Mouse (Mus musculus) embryonic facial prominence, embryonic 12.5 days (tissue): ENCODE data around the gene Tstd1. TPM values are rescaled to one million over a fixed set of nuclear protein-coding genes. Genes with fewer than 3 reads are reported as not detected.
A peak's percentile ranks its signal among the peaks of the same experiment; 100 is the strongest.

Experiments used
- ATAC-seq: fragments of 200-750 bp; cut with Nextera tagmentation; 2 replicates; pipeline ENCODE4 v1.8.0; 2017; ENCODE audit not compliant: insufficient number of reproducible peaks, insufficient read depth, low FRiP score, low TSS enrichment
- H3K27ac ChIP-seq: fragments of 300-500 bp; sonication (generic); 2 replicates; pipeline ENCODE4 v1.5.1; 2016; ENCODE audit warnings: mild to moderate bottlenecking
- H3K27me3 ChIP-seq: fragments of 300-500 bp; sonication (generic); 2 replicates; pipeline ENCODE4 v1.6.1; 2016; ENCODE audit warnings: mild to moderate bottlenecking, moderate library complexity
- H3K36me3 ChIP-seq: fragments of 300-500 bp; sonication (generic); 2 replicates; pipeline ENCODE4 v1.6.1; 2016; ENCODE audit warnings: mild to moderate bottlenecking
- H3K4me1 ChIP-seq: fragments of 300-500 bp; sonication (generic); 2 replicates; pipeline ENCODE4 v1.6.1; 2016
- H3K4me2 ChIP-seq: fragments of 300-500 bp; sonication (generic); replicated peaks from 2 replicates; pipeline ENCODE4 v1.6.1; 2016; ENCODE audit warnings: mild to moderate bottlenecking, moderate library complexity
- H3K4me3 ChIP-seq: fragments of 300-500 bp; sonication (generic); 2 replicates; pipeline ENCODE4 v1.5.1; 2016; ENCODE audit warnings: mild to moderate bottlenecking
- H3K9ac ChIP-seq: fragments of 300-500 bp; sonication (generic); 2 replicates; pipeline ENCODE4 v1.6.1; 2016; ENCODE audit warnings: mild to moderate bottlenecking, moderate library complexity
- H3K9me3 ChIP-seq: fragments of 300-500 bp; sonication (generic); 2 replicates; pipeline ENCODE4 v1.6.1; 2016; ENCODE audit warnings: mild to moderate bottlenecking, moderate library complexity
- WGBS: fragments of 180-500 bp; shearing (Covaris S2); methylation state at CpG from one replicate; pipeline ENCODE4 v1.1.7; 2016; 5-methylcytosine and 5-hydroxymethylcytosine counted together
- polyA plus RNA-seq: library from polyadenylated mRNA; unstranded; fragments of >200 nt; fragmentation: Nextera tagmentation; extraction: Ambion mirVana; gene quantifications from 2 replicates; pipeline ENCODE4 v1.2.1, GENCODE M21; 2016

Tstd1 gene
- polyA plus RNA-seq, 1 experiment from 2014 or later = 5.8 TPM

DNA sequence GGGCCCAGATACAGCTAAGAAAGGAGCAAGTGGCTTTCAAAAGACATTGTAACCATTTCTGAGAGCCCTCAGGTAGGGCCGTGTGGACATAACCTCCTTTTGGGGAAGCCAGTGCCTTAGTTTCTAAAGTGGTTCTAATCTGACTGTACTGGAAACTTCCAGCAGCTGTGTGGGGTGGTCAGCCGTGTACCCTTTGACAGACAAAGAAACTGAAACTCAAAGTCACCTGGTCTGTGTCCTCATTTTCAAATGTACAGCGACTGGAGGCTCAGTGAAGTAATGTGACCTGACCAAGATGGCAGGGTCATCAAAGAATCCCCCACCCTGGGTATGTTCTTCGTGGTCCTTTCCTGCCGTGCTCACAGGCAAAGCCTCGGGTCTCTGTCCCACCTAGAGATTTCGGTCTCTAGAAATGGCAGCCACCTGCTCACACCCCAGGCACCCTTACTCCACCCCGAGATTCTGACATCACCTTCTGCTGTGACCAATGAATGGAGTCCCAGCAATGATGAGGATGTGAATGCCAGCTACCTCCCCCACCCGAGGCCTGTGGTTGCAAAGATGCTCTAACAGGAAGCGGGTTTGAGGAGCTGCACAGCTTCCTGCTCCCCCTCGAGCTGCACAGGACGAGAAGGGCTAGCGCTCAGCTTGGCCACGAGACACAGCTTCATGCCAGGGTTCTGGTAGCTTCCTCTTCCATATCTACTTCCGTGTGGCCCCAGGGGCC, 30.1 kb upstream of the Tstd1 start, which contains the start of gene Arhgap30:
Gene Arhgap30 (plus strand): TSS at position 579 of the 727 bp plus-strand sequence.
- ATAC-seq = no peak
- Histone ChIP-seq H3K4me3 (no peak within 1 kb of the TSS), H3K4me1 (0 out of 2 replicates have a peak, but pooled peaks cover 4% of the 10 kb centered on the region), H3K9ac (no peak within 1 kb of the TSS), H3K4me2 (no peak within 1 kb of the TSS), H3K27me3 (no peaks in the 10 kb centered on the region), H3K27ac (no peak within 1 kb of the TSS), H3K36me3 (no peaks in the 10 kb centered on the region), H3K9me3 (no peaks in the 10 kb centered on the region)
- 75% methylated on average over 15 of the region's 15 CpGs for WGBS

GRCm38 (mm10) chr1:171390101-171390500, 28.6 kb upstream of the Tstd1 start:
- Histone ChIP-seq H3K36me3 (no peaks in the 10 kb centered on the region), H3K27ac (no peak overlapping the region), H3K4me3 (no peak overlapping the region), H3K4me1 (0 out of 2 replicates have a peak, but pooled peaks cover 4% of the 10 kb centered on the region), H3K27me3 (no peaks in the 10 kb centered on the region), H3K4me2 (no peak overlapping the region), H3K9me3 (no peaks in the 10 kb centered on the region), H3K9ac (no peak overlapping the region)
- no peak for ATAC-seq
- WGBS = 74% methylated on average over 3 of the region's 4 CpGs

- WGBS = 78% methylated on average over 4 of the region's 4 CpGs
- no peak for ATAC-seq
These were observed 16.9 kb upstream of the Tstd1 start for GRCm38 (mm10) chr1:171401821-171402220.

GRCm38 (mm10) chr1:171402991-171403390, 15.7 kb upstream of the Tstd1 start:
- Histone ChIP-seq H3K4me1 (no peaks in the 10 kb centered on the region), H3K36me3 (no peaks in the 10 kb centered on the region), H3K27me3 (0 out of 2 replicates have a peak, but pooled peaks cover 3% of the 10 kb centered on the region), H3K4me2 (no peak overlapping the region), H3K9ac (no peak overlapping the region), H3K27ac (no peak overlapping the region), H3K4me3 (no peak overlapping the region), H3K9me3 (no peaks in the 10 kb centered on the region)
- no peak for ATAC-seq
- 74% methylated on average over 9 of the region's 9 CpGs for whole genome bisulfite sequencing

More at GRCm38 (mm10) chr1:171401821-171402220, 16.9 kb upstream of the Tstd1 start:
- Histone ChIP-seq H3K4me3 (no peak overlapping the region), H3K9me3 (no peaks in the 10 kb centered on the region), H3K4me1 (no peaks in the 10 kb centered on the region), H3K9ac (no peak overlapping the region), H3K27ac (no peak overlapping the region), H3K27me3 (no peaks in the 10 kb centered on the region), H3K36me3 (no peaks in the 10 kb centered on the region), H3K4me2 (no peak overlapping the region)

- H3K27ac ChIP-seq = no peak overlapping the region
- H3K27me3 ChIP-seq = peaks cover 8% of the 10 kb centered on the region; the same call in 1 of the 2 replicates
- H3K4me3 ChIP-seq = no peak overlapping the region
- 72% methylated on average over 5 of the region's 5 CpGs for WGBS
- H3K9ac ChIP-seq = no peak overlapping the region
- H3K4me2 ChIP-seq = no peak overlapping the region
- no peaks in the 10 kb centered on the region for H3K9me3 ChIP-seq
- no peaks in the 10 kb centered on the region for H3K4me1 ChIP-seq
- H3K36me3 ChIP-seq = no peaks in the 10 kb centered on the region
- no peak for ATAC-seq
These were observed 11.4 kb upstream of the Tstd1 start for GRCm38 (mm10) chr1:171407263-171407662.

DNA sequence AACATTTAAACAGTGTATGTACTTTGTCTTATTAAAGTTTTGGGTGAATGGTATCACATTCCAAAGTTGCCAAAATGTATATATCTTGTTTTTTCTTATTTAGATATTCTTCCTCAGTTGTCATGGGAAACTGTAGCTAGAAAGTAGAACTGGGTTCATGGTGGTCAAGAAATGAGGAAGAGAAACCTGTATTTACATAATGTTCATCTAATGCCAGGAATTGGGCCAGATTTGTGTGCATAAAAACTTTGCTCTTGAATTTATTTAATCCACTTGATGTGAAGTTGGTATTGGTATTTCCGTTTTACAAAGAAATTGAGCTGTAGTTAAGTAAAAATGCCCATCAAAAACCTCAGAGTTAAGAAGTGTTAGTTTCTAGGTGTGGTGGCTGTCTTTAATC, 8.4 kb upstream of the Tstd1 start:
- 81% methylated on average over 1 of the region's 1 CpGs for WGBS

DNA sequence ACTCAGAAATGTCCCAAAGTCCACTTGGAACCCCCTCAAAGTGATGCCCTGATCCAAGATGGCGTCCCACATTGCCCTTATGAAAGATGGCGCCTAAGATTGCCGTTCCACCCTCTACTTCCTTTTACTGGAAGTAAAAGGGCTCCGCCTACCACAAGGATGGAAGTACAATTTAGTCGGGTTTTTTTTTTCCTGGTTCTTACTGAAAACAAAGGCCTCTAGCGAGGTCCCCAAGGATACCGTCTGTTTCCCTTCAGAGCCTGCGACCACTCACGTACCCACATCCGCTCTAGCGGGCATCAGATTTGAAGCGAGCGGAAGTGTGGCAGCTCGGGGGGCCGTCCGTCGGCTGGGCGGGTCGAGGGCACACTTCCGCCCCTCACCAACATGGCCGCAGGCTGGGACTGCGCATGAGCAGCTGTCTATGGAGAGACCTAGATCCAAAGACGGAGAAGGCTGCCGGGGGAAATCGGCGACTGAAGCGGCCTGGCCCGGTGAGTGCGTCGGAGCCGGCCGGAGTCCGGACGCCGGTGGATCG, 7.7 kb upstream of the Tstd1 start, which contains the start of gene Usf1:
Gene Usf1 (plus strand): TSS at position 367 of the 538 bp plus-strand sequence.
- peak within 1 kb of the TSS; percentile 94 for H3K27ac ChIP-seq
- H3K27me3 ChIP-seq = peaks cover 8% of the 10 kb centered on the region; the same call in 1 of the 2 replicates
- peak within 1 kb of the TSS; percentile 64 for H3K4me2 ChIP-seq
- peak within 1 kb of the TSS; percentile 96 for H3K9ac ChIP-seq
- H3K9me3 ChIP-seq = no peaks in the 10 kb centered on the region
- peak within 1 kb of the TSS; percentile 96 for H3K4me3 ChIP-seq
- peak; percentile 95 for ATAC-seq
- H3K4me1 ChIP-seq = peaks cover 3% of the 10 kb centered on the region; the same call in 1 of the 2 replicates
- H3K36me3 ChIP-seq = peaks cover 10% of the 10 kb centered on the region
- WGBS = under 1% methylated on average over 36 of the region's 36 CpGs

More for the DNA sequence above, 8.4 kb upstream of the Tstd1 start:
- Histone ChIP-seq H3K4me3 (no peak overlapping the region), H3K4me1 (peaks cover 3% of the 10 kb centered on the region; the same call in 1 of the 2 replicates), H3K27ac (no peak overlapping the region), H3K27me3 (peaks cover 8% of the 10 kb centered on the region; the same call in 1 of the 2 replicates), H3K9ac (no peak overlapping the region), H3K9me3 (no peaks in the 10 kb centered on the region), H3K4me2 (no peak overlapping the region), H3K36me3 (peaks cover 2% of the 10 kb centered on the region; the same call in 1 of the 2 replicates)
- ATAC-seq = no peak

- Histone ChIP-seq H3K9ac (peak overlapping the region; percentile 96), H3K4me1 (peaks cover 3% of the 10 kb centered on the region; the same call in 1 of the 2 replicates), H3K27me3 (peaks cover 8% of the 10 kb centered on the region; the same call in 1 of the 2 replicates), H3K4me3 (peak overlapping the region; percentile 96), H3K36me3 (peaks cover 13% of the 10 kb centered on the region), H3K27ac (peak overlapping the region; percentile 94), H3K9me3 (no peaks in the 10 kb centered on the region), H3K4me2 (peak overlapping the region; percentile 64)
- WGBS = 0% methylated on average over 39 of the region's 39 CpGs
- ATAC-seq = peak; percentile 72
These were observed 7.2 kb upstream of the Tstd1 start for GRCm38 (mm10) chr1:171411492-171411941.

- no peak for ATAC-seq
- Histone ChIP-seq H3K4me3 (peak overlapping the region; percentile 96), H3K27me3 (peaks cover 8% of the 10 kb centered on the region; the same call in 1 of the 2 replicates), H3K4me1 (peaks cover 3% of the 10 kb centered on the region; the same call in 1 of the 2 replicates), H3K27ac (peak overlapping the region; percentile 94), H3K36me3 (peaks cover 18% of the 10 kb centered on the region), H3K9me3 (no peaks in the 10 kb centered on the region), H3K9ac (peak overlapping the region; percentile 96), H3K4me2 (peak overlapping the region; percentile 64)
- WGBS = 2% methylated on average over 20 of the region's 20 CpGs
These were observed 6.7 kb upstream of the Tstd1 start for GRCm38 (mm10) chr1:171412001-171412441.

DNA sequence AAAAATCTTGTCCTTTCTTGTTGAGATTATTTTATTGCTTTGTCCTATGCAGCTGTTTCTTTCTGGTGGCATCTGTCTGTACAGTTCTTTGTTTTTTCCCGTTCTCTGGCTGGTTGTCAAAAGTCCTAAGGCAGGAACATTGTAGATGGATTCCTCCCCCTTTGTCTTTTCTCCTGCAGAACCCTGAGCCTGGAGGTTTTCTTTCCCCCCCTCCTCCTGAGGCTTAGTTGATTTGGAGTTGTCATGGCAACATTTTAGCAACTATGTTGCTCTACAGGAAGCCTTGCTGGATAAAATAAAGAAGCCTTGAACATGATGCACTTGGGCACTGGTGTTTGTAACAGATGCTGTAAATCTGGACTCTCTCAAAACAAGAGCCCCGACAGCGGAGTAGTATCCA, 6.2 kb upstream of the Tstd1 start:
- Histone ChIP-seq H3K4me3 (peak overlapping the region; percentile 96), H3K27me3 (peaks cover 8% of the 10 kb centered on the region; the same call in 1 of the 2 replicates), H3K9me3 (no peaks in the 10 kb centered on the region), H3K4me1 (peaks cover 3% of the 10 kb centered on the region; the same call in 1 of the 2 replicates), H3K36me3 (peaks cover 22% of the 10 kb centered on the region), H3K9ac (peak overlapping the region; percentile 96), H3K4me2 (peak overlapping the region; percentile 64), H3K27ac (peak overlapping the region; percentile 94)
- 54% methylated on average over 3 of the region's 3 CpGs for WGBS
- ATAC-seq = no peak

DNA sequence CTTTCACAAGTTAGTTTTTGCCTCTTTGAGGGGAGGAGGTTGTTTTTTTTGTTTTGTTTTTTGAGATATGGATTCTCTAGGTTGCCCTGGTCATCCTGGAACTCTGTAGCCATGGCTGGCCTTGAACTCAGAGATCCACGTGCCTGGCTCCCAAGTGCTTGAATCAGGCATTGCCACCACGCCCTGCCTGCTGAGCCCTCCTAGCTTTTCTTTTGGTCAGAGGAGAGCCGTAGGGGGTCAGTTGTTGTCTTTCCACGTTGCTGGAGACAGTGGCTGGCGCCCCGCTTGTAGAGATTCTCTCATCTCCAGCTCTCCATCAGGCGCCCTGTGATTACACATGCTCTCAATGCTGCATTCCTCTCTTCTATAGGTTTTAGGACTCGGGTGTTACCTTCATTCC, 5.1 kb upstream of the Tstd1 start:
- Histone ChIP-seq H3K9ac (no peak overlapping the region), H3K27ac (no peak overlapping the region), H3K4me2 (no peak overlapping the region), H3K4me1 (peaks cover 3% of the 10 kb centered on the region; the same call in 1 of the 2 replicates), H3K36me3 (peaks cover 33% of the 10 kb centered on the region), H3K9me3 (no peaks in the 10 kb centered on the region), H3K27me3 (peaks cover 6% of the 10 kb centered on the region; the same call in 1 of the 2 replicates), H3K4me3 (no peak overlapping the region)
- no peak for ATAC-seq
- 82% methylated on average over 8 of the region's 8 CpGs for whole genome bisulfite sequencing
